Mouse (Mus musculus): Measurements from ENCODE around the gene Gbp7. TPM values are rescaled to one million over a fixed set of nuclear protein-coding genes. Genes with fewer than 3 reads are reported as not detected.

Gene Gbp7
- polyA plus RNA-seq, 1 experiment from 2014 or later: 7.1 TPM

DNA sequence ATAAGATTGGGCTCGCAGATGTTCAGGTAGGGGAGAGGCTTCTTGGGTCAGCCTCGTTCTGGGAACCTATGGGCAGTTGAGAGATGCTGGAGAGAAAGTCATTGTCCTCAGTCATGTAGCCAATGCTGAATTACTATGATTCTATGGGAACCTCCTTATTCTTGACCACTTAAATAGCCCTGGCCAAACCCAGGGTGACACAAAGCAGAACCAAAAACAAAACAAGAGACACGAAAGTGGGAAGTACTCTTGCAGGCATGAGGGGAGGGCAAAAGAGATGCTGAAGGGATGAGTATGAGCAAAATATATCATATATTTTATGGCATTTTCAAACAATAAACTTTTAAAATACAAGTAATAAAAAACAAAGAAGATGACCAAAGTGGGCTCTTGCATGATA is 47.0 kb downstream of the Gbp7 start:
- Histone ChIP-seq H3K4me3 (replicated peaks; ENCODE audit: low read depth, low read length) (no peak overlapping the region), H3K27me3 (ENCODE audit: insufficient read depth, low read length) (no peaks in the 10 kb centered on the region), H3K4me2 (ENCODE audit: low read length) (no peak overlapping the region), H3K36me3 (ENCODE audit: insufficient read depth, low read length) (no peaks in the 10 kb centered on the region), H3K4me1 (replicated peaks; ENCODE audit: insufficient read depth, low read length) (no peaks in the 10 kb centered on the region), H3K9ac (ENCODE audit: low read depth, low read length) (no peak overlapping the region), H3K27ac (no peak overlapping the region), H3K9me3 (replicated peaks; ENCODE audit: low read length) (no peaks in the 10 kb centered on the region)
- no peak for DNase-seq (ENCODE audit: low spot score)
- no peak for ATAC-seq (replicated peaks; ENCODE audit: low FRiP score, low read depth)
- WGBS: 84% methylated on average over 3 of the region's 3 CpGs
- no peak for TF ChIP-seq CTCF (IDR thresholded peaks at IDR 0.05; ENCODE audit: low read depth)

DNA sequence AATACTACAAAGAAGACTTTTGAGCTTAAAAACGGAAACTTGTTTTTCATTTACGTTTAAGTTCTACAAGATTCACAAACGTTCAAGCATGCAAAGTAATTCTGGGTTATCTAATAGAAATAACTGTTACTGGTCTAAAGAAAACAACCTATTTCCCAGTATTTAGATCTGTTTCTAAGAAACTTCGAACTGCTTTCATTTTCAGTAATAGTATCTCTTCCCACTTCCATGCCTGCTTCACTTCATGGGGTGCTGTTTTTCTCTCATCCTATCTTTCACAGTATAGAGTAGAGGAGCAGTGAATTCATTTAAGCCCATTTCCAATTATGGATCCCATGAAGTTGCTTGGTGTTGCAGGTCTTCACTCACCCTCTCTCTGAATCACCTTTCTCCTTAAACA is 48.2 kb downstream of the Gbp7 start:
- ATAC-seq (replicated peaks; ENCODE audit: low FRiP score, low read depth) (no peak), DNase-seq (ENCODE audit: low spot score) (no peak)
- 83% methylated on average over 4 of the region's 4 CpGs for WGBS
- Histone ChIP-seq H3K27ac (no peak overlapping the region), H3K4me1 (replicated peaks; ENCODE audit: insufficient read depth, low read length) (no peaks in the 10 kb centered on the region), H3K4me2 (ENCODE audit: low read length) (no peak overlapping the region), H3K9me3 (replicated peaks; ENCODE audit: low read length) (no peaks in the 10 kb centered on the region), H3K4me3 (replicated peaks; ENCODE audit: low read depth, low read length) (no peak overlapping the region), H3K27me3 (ENCODE audit: insufficient read depth, low read length) (no peaks in the 10 kb centered on the region), H3K9ac (ENCODE audit: low read depth, low read length) (no peak overlapping the region), H3K36me3 (ENCODE audit: insufficient read depth, low read length) (no peaks in the 10 kb centered on the region)
- no peak for TF ChIP-seq CTCF (IDR thresholded peaks at IDR 0.05; ENCODE audit: low read depth)

DNA sequence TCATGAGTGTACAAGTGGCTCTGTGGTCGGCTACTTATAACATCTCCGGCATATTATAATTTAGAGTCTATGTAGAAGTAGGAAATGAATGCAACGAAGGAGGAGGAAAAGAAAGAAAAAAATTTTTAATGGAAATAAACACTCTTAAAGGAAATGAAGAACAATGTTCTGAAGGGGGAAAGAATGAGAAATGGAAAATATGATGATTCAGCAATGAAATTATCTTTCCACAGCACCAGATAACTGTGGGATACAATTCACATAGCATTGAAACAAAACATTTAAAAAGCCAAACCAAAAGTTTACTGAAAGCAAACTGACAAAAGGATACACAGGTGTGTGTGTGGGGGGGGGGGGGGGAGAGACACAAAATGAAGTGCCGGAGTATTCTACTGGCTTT is 52.9 kb downstream of the Gbp7 start:
- H3K9ac ChIP-seq (ENCODE audit: low read depth, low read length): no peak overlapping the region
- no peak overlapping the region for H3K4me3 ChIP-seq (replicated peaks; ENCODE audit: low read depth, low read length)
- no peaks in the 10 kb centered on the region for H3K4me1 ChIP-seq (replicated peaks; ENCODE audit: insufficient read depth, low read length)
- WGBS: 90% methylated on average over 4 of the region's 4 CpGs
- H3K9me3 ChIP-seq (replicated peaks; ENCODE audit: low read length): no peaks in the 10 kb centered on the region
- DNase-seq (ENCODE audit: low spot score): no peak
- H3K27ac ChIP-seq: no peak overlapping the region
- no peaks in the 10 kb centered on the region for H3K27me3 ChIP-seq (ENCODE audit: insufficient read depth, low read length)
- ATAC-seq (replicated peaks; ENCODE audit: low FRiP score, low read depth): no peak
- no peak for TF ChIP-seq CTCF (IDR thresholded peaks at IDR 0.05; ENCODE audit: low read depth)
- H3K36me3 ChIP-seq (ENCODE audit: insufficient read depth, low read length): no peaks in the 10 kb centered on the region
- no peak overlapping the region for H3K4me2 ChIP-seq (ENCODE audit: low read length)

GRCm38 (mm10) chr3:142587386-142587785 is 57.2 kb downstream of the Gbp7 start:
- H3K4me1 ChIP-seq (replicated peaks; ENCODE audit: insufficient read depth, low read length): no peaks in the 10 kb centered on the region
- TF ChIP-seq CTCF (IDR thresholded peaks at IDR 0.05; ENCODE audit: low read depth): no peak
- ATAC-seq (replicated peaks; ENCODE audit: low FRiP score, low read depth) (no peak), DNase-seq (ENCODE audit: low spot score) (peak; percentile 5)
- H3K9me3 ChIP-seq (replicated peaks; ENCODE audit: low read length): no peaks in the 10 kb centered on the region
- H3K27me3 ChIP-seq (ENCODE audit: insufficient read depth, low read length): no peaks in the 10 kb centered on the region
- no peak overlapping the region for H3K4me3 ChIP-seq (replicated peaks; ENCODE audit: low read depth, low read length)
- no peaks in the 10 kb centered on the region for H3K36me3 ChIP-seq (ENCODE audit: insufficient read depth, low read length)
- no peak overlapping the region for H3K9ac ChIP-seq (ENCODE audit: low read depth, low read length)
- no peak overlapping the region for H3K27ac ChIP-seq
- no peak overlapping the region for H3K4me2 ChIP-seq (ENCODE audit: low read length)

DNA sequence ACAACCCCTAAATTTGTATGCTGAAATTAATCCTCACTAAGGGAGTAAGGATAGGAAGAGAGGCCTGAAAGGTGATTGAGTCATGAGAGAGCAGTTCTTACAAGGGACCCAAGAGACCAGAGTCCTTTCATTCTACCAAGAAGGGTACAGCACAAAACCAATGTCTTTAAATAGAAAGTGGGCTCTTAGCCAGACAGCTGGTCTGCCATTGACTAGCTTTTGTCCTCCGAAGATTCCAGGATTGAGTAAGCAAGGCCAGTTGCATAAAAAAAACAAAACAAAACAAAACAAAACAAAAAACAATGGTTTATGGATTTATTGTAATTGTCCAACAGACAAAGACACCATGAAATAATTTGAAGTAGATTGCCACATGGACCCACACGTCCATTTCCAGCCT is 58.7 kb downstream of the Gbp7 start:
- Histone ChIP-seq H3K27me3 (ENCODE audit: insufficient read depth, low read length) (no peaks in the 10 kb centered on the region), H3K9ac (ENCODE audit: low read depth, low read length) (no peak overlapping the region), H3K4me1 (replicated peaks; ENCODE audit: insufficient read depth, low read length) (no peaks in the 10 kb centered on the region), H3K36me3 (ENCODE audit: insufficient read depth, low read length) (no peaks in the 10 kb centered on the region), H3K4me3 (replicated peaks; ENCODE audit: low read depth, low read length) (no peak overlapping the region), H3K27ac (no peak overlapping the region), H3K9me3 (replicated peaks; ENCODE audit: low read length) (no peaks in the 10 kb centered on the region), H3K4me2 (ENCODE audit: low read length) (no peak overlapping the region)
- no peak for DNase-seq (ENCODE audit: low spot score)
- TF ChIP-seq CTCF (IDR thresholded peaks at IDR 0.05; ENCODE audit: low read depth): no peak
- 75% methylated on average over 2 of the region's 2 CpGs for WGBS
- no peak for ATAC-seq (replicated peaks; ENCODE audit: low FRiP score, low read depth)

GRCm38 (mm10) chr3:142590431-142591067 is 60.4 kb downstream of the Gbp7 start:
- Histone ChIP-seq H3K9me3 (replicated peaks; ENCODE audit: low read length) (no peaks in the 10 kb centered on the region), H3K4me3 (replicated peaks; ENCODE audit: low read depth, low read length) (no peak overlapping the region), H3K4me2 (ENCODE audit: low read length) (no peak overlapping the region), H3K4me1 (replicated peaks; ENCODE audit: insufficient read depth, low read length) (no peaks in the 10 kb centered on the region), H3K36me3 (ENCODE audit: insufficient read depth, low read length) (no peaks in the 10 kb centered on the region), H3K27me3 (ENCODE audit: insufficient read depth, low read length) (no peaks in the 10 kb centered on the region), H3K9ac (ENCODE audit: low read depth, low read length) (no peak overlapping the region), H3K27ac (no peak overlapping the region)
- no peak for DNase-seq (ENCODE audit: low spot score)
- WGBS: 78% methylated on average over 4 of the region's 4 CpGs
- ATAC-seq (replicated peaks; ENCODE audit: low FRiP score, low read depth): no peak
- no peak for TF ChIP-seq CTCF (IDR thresholded peaks at IDR 0.05; ENCODE audit: low read depth)

DNA sequence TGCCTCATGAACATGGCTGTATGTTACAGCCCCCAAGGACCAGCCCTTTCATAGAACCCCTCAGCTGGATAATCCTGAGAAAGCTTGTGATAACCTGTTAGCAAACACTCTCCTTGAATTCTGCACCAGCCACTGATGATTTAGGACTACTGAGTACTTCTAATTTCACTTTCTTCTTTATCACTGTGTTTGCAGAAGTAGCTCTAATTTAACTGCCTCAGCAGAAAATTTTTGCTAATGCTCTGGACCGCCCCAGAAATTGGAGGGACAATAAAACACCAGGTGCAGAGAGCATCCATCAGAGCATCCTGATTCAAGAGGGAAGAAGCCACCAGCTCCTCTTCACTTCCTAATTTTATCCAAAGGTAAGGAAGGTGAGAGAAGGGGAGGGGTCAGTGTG is 64.4 kb downstream of the Gbp7 start, which contains the start of gene Gbp2b:
TSS of gene Gbp2b (plus strand) at position 301 of the 400 bp plus-strand sequence.
- no peaks in the 10 kb centered on the region for H3K9me3 ChIP-seq (replicated peaks; ENCODE audit: low read length)
- H3K27ac ChIP-seq: no peak within 1 kb of the TSS
- ATAC-seq (replicated peaks; ENCODE audit: low FRiP score, low read depth) (no peak), DNase-seq (ENCODE audit: low spot score) (no peak)
- no peak within 1 kb of the TSS for H3K4me2 ChIP-seq (ENCODE audit: low read length)
- no peaks in the 10 kb centered on the region for H3K36me3 ChIP-seq (ENCODE audit: insufficient read depth, low read length)
- no peak within 1 kb of the TSS for H3K4me3 ChIP-seq (replicated peaks; ENCODE audit: low read depth, low read length)
- H3K27me3 ChIP-seq (ENCODE audit: insufficient read depth, low read length): no peaks in the 10 kb centered on the region
- H3K4me1 ChIP-seq (replicated peaks; ENCODE audit: insufficient read depth, low read length): no peaks in the 10 kb centered on the region
- no peak within 1 kb of the TSS for H3K9ac ChIP-seq (ENCODE audit: low read depth, low read length)
- TF ChIP-seq CTCF (IDR thresholded peaks at IDR 0.05; ENCODE audit: low read depth): no peak
- 73% methylated on average over 1 of the region's 1 CpGs for WGBS

Measured in kidney, postnatal 0 days (tissue).